In genomic region chr7:112469817-112470216, GRCm38 (mm10) we compare ENCODE assay signal across 9 mouse cellular contexts. TPM values are rescaled to one million over a fixed set of nuclear protein-coding genes. Genes with fewer than 3 reads are reported as not detected.
DNase-seq lines count a peak whose midpoint lies in the region; ATAC-seq lines count a peak whose summit lies in the region.
"Had no signal": no experiment of that assay in that cellular context is flagged by ENCODE, and none has a peak within 500 bp of the region (broad histone marks: within the 10 kb centered on the region; RNA-seq: fewer than 3 reads in every experiment).

No protein-coding gene starts in this region.

- H3K4me2 ChIP-seq in kidney, embryonic 15.5 days: no peak overlapping the region
- H3K4me2 ChIP-seq in hindbrain, embryonic 12.5 days (replicated peaks): no peak overlapping the region
- H3K4me2 ChIP-seq: neural tube, embryonic 12.5 days had no signal

- WGBS in kidney, embryonic 15.5 days: 42% methylated on average over 5 of the region's 5 CpGs
- 41% methylated on average over 5 of the region's 5 CpGs for WGBS in hindbrain, embryonic 12.5 days

- DNase-seq in kidney, adult 18-20 months: peak; percentile 82
- peak; percentile 84 to 89 for DNase-seq in cerebellum, postnatal 14 days
- peak; percentile 46 to 75 for DNase-seq in frontal cortex, postnatal 14 days (ENCODE audit: low spot score in 2 of 2)
- peak; percentile 63 for DNase-seq in left cerebral cortex, adult 11 months (ENCODE audit: low spot score)
- DNase-seq in spleen, postnatal 10 days (ENCODE audit: low spot score in 2 of 2): peak; percentile 24 to 67

- H3K4me1 ChIP-seq in kidney, embryonic 15.5 days: peaks cover 59% of the 10 kb centered on the region
- H3K4me1 ChIP-seq in hindbrain, embryonic 12.5 days: peaks cover 41% of the 10 kb centered on the region

- H3K27ac ChIP-seq in kidney, embryonic 15.5 days: no peak overlapping the region
- no peak overlapping the region for H3K27ac ChIP-seq in hindbrain, embryonic 12.5 days
- H3K27ac ChIP-seq: neural tube, embryonic 12.5 days had no signal

- ATAC-seq in kidney, embryonic 15.5 days (replicated peaks; ENCODE audit: low FRiP score): no peak
- ATAC-seq in hindbrain, embryonic 12.5 days (ENCODE audit: low FRiP score): peak; percentile 49; the same call in 1 of the 2 replicates
- peak; percentile 86 for ATAC-seq in megakaryocyte-erythroid progenitor cell, adult 5-6 weeks (replicated peaks; ENCODE audit: low FRiP score, low TSS enrichment, poor library complexity, severe bottlenecking)

- H3K4me3 ChIP-seq in kidney, embryonic 15.5 days (replicated peaks): no peak overlapping the region
- no peak overlapping the region for H3K4me3 ChIP-seq in hindbrain, embryonic 12.5 days
- H3K4me3 ChIP-seq: neural tube, embryonic 12.5 days had no signal

- no peaks in the 10 kb centered on the region for H3K36me3 ChIP-seq in kidney, embryonic 15.5 days
- no peaks in the 10 kb centered on the region for H3K36me3 ChIP-seq in hindbrain, embryonic 12.5 days
- H3K36me3 ChIP-seq: neural tube, embryonic 12.5 days had no signal

- no peaks in the 10 kb centered on the region for H3K9me3 ChIP-seq in kidney, embryonic 15.5 days (replicated peaks)
- H3K9me3 ChIP-seq in hindbrain, embryonic 12.5 days (replicated peaks): no peaks in the 10 kb centered on the region
- H3K9me3 ChIP-seq: neural tube, embryonic 12.5 days had no signal

- H3K9ac ChIP-seq in kidney, embryonic 15.5 days: no peak overlapping the region
- H3K9ac ChIP-seq in hindbrain, embryonic 12.5 days: no peak overlapping the region
- H3K9ac ChIP-seq: neural tube, embryonic 12.5 days had no signal

- no peaks in the 10 kb centered on the region for H3K27me3 ChIP-seq in kidney, embryonic 15.5 days
- H3K27me3 ChIP-seq in hindbrain, embryonic 12.5 days: no peaks in the 10 kb centered on the region
- H3K27me3 ChIP-seq: neural tube, embryonic 12.5 days had no signal

RNA-seq across cellular contexts. Expression of gene Parva, which starts 42.5 kb away (rescaled TPM):
- 103 and 107 TPM in 2 replicates for polyA plus RNA-seq in kidney, embryonic 15.5 days (2015; fragmentation: Nextera tagmentation; extraction: Ambion mirVana)
- polyA plus RNA-seq in hindbrain, embryonic 12.5 days (2016; fragmentation: Nextera tagmentation; extraction: Ambion mirVana): 66.2 and 74.8 TPM in 2 replicates
- total RNA-seq in megakaryocyte-erythroid progenitor cell, adult 5-6 weeks (2014; fragmentation: Nextera tagmentation): not detected in 2 replicates
- total RNA-seq in megakaryocyte-erythroid progenitor cell, adult 5-6 weeks (2017): not detected in 2 replicates
